Mouse (Mus musculus) brain, embryonic 14.5 days (tissue): ENCODE measurements at regions not wholly inside any gene's neighbourhood (a gene's known extent, or its start where the extent isn't known, plus 50 kb on each side); places are given as distances from the start of the nearest gene placed in this dataset.

ENCODE experiments used
- DNase-seq: peaks from one replicate; pipeline ENCODE4 v3.0.0-alpha.2; 2011; ENCODE audit warnings: low read depth
- CTCF ChIP-seq: fragments of 200-500 bp; IDR thresholded peaks from 2 replicates; pipeline ENCODE4 v1.5.1; 2012; ENCODE audit warnings: inconsistent platforms, mild to moderate bottlenecking, moderate library complexity, borderline replicate concordance; ENCODE audit not compliant: insufficient read depth, insufficient read length; ENCODE audit errors: extremely low read depth
- POLR2A ChIP-seq: fragments of 200-500 bp; IDR thresholded peaks from 2 replicates; pipeline ENCODE4 v1.6.1; 2012; ENCODE audit warnings: mild to moderate bottlenecking, inconsistent platforms, borderline replicate concordance; ENCODE audit not compliant: poor library complexity, insufficient read depth, insufficient read length, severe bottlenecking; ENCODE audit errors: extremely low read depth

DNA sequence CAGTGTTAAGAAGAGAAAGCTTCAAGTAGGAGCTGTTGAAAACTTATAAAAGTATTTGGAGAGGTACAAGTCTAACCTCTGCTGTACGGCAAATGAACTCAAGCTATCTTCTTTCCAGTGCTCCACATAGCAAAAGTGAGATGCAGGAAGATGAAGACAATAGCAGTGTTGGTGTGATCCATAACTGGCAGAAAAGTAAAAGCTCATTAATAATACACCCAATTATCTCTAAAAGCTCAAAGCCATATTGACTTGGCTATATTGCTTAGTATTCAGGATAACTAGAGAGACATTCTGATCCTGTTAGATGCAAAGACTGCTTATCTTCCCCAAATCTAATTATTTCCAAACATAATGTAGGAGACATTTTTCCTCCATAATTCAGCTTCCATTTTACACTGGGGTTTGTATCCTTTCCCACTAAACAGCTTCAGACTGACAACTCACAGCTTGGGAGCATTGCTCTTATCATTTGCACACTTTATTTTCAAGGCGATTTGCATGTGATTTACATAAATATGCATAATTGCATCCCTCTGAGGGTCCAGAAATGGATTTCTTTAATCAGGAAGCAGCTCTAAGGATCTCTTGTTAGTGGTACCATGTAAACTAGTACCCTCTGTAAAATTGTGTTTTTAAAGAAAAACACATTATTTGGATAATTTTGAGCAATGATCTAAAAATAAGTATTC, 248.5 kb upstream of the Pom121l12 start:
- TF ChIP-seq POLR2A (no peak), CTCF (no peak)
- DNase-seq, result peak; percentile 87

DNA sequence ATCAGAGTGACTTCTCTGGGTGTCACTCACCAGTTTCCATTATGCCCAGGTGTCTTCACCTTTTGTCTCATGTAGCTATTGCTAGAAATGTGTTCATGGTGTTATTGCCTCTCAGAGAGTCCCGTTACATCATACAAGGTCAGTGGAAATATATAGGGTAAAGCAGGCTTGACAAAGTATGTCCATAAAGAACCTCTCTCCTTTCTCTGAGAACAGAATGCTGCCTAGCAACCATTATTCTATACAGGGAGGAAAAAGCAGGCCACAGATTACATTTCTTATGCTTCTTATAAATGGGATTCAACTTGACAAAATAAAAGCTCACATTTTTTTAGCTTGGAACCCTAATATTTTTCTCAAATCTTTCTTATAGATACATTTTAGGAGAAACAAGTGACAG, 220.6 kb upstream of the Pom121l12 start:
- TF ChIP-seq POLR2A (no peak), CTCF (no peak)
- peak; percentile 43 for DNase-seq

DNA sequence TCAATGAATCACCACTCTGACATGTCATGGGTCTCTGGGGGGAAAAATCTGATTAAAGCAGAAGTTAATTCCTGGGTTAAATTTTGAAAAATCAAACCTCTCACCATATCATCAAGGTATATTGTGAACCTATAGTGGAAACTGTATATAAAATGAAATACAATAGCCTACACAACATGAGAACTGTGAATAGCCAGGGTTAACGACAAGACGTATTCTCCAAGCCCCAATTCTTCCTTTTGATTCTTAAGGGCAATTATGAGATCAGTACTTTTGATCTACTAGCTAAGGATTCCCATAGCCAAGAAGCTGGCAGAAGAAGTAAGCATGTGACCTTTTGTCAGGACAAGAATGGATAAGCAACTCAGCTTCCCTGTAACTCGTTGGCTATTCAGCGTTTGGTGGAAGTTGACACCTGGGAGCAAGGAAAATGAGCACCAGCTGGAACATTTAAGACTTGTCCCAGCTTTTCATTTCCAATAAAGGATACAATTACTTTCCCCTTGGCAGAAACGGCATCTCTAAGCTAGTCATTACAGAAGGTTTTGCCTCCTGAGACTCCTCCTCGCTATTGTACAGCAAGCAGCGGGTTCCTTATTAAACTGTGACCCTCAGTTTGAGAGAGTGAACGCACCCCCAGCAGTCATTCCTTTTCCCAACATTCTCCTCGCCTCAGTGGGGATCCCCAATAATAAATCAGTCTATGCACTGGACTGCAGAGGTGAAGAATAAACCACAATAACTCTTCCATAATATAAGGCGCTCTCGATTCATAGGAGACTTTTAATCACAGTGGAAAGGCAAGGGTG, 219.1 kb upstream of the Pom121l12 start:
- TF ChIP-seq POLR2A (no peak), CTCF (no peak)
- DNase-seq, result peak; percentile 89

DNA sequence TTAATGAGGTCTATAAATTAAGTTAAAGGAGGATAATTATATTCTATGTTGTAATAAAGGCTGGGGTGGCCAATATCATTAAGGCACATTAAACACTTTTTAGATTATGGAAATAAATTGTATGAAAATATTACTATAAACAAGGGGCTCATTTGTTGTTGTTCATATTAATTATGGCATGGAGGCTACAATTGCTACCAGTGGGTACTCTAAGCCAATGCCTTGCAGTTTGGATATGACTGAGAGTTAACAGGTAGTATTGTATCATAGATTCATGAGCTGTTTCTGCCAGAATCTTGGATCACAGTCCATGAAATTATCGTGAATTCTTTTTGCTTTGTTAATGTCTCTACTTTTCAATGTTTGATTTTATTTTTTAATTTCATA, 218.5 kb upstream of the Pom121l12 start:
- no peak for TF ChIP-seq CTCF
- no peak for TF ChIP-seq POLR2A
- DNase-seq, result no peak

DNA sequence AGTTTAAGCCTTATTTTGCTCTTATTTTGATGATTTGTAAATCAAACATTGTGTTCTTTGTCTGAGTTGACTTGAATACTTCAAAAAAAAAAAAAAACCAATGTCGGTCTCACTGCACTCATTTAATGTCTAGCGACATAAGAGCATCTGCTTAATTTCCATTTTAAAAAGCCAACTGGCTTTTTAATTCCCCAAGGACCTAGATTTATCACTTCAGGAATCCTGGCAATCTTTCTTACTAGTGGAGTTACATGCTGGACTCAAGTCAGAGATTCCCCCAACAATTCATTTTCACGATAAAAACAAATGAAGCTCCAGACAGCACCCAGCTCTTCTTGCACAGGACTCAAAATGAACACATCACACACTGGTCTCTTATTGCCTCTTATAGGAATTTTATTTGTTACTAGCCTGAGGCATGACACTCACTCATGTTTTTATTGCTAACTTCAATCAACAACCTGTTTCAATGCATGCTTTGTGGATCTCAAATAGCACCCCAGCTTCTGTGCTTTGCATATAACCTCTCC, 212.0 kb upstream of the Pom121l12 start:
- peak; percentile 55 for DNase-seq
- TF ChIP-seq POLR2A (no peak), CTCF (no peak)

DNA sequence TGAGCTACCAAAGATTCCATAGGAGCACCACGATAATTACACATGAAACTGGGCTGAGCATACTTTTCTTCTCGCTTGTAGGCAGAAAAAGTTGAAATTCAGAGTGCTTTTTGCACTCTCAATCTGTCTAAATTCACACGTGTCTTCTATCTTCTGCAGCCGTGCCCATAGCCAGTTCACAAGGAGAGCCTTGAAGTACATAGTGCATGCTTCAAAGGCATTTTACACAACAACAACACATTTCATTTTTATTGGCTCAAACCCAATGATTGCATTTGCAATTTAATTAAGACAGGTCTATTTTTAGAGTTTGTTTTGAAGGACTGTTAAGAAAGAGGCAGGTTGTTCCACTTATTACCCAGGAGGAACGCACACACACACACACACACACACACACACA, 211.4 kb upstream of the Pom121l12 start:
- no peak for TF ChIP-seq POLR2A
- TF ChIP-seq CTCF, result no peak
- peak; percentile 53 for DNase-seq
